Mouse (Mus musculus) neutrophil, adult 59 days (primary cell): ENCODE measurements around the gene Tnfrsf8. TPM values are rescaled to one million over a fixed set of nuclear protein-coding genes. Genes with fewer than 3 reads are reported as not detected.

Source experiments
- total RNA-seq, 2 experiments: library from RNA; stranded (reverse); gene quantifications; 1 replicate in 1 of 2; 2 replicates in 1 of 2; pipeline ENCODE4 v1.2.4; 2023

Gene Tnfrsf8
- 1 to 10 TPM; 1.0 to 1.3 TPM for total RNA-seq

GRCm38 (mm10) chr4:145314836-145315467, at the start of gene Tnfrsf8:
Gene Tnfrsf8 (minus strand): TSS chr4:145315164.

GRCm38 (mm10) chr4:145246173-145247011, 68.6 kb downstream of the Tnfrsf8 start, which contains the start of gene Tnfrsf1b:
Gene Tnfrsf1b (minus strand): TSS chr4:145246870.

Other genes starting within 250 kb of the Tnfrsf8 start
- gene Vps13d, start 120.2 kb downstream of the Tnfrsf8 start, total RNA-seq: 10 to 100 TPM; 44.9 to 45.1 TPM
- gene Tnfrsf1b, start 68.3 kb downstream of the Tnfrsf8 start, total RNA-seq: 10 to 100 TPM; 76.2 to 99.7 TPM
- under 1 TPM; 0.49 to 0.79 TPM for gene Zfp990, start 195.6 kb upstream of the Tnfrsf8 start, total RNA-seq